Mouse (Mus musculus): Measurements from ENCODE around the gene Skap2.

GRCm38 (mm10) chr6:51874035-51874434 lies 138.3 kb downstream of the Skap2 start:
- TF ChIP-seq E2F4 (IDR thresholded peaks at IDR 0.05; ENCODE audit: insufficient read depth) (no peak), TCF12 (IDR thresholded peaks at IDR 0.05; ENCODE audit: insufficient read depth, poor library complexity, severe bottlenecking) (no peak), POLR2A (IDR thresholded peaks at IDR 0.05; ENCODE audit: insufficient read length, low read depth) (no peak), REST (IDR thresholded peaks at IDR 0.05; ENCODE audit: insufficient read depth, insufficient read length) (no peak), USF1 (IDR thresholded peaks at IDR 0.05; ENCODE audit: low read depth) (no peak), MAX (IDR thresholded peaks at IDR 0.05; ENCODE audit: low read depth) (no peak), CEBPB (IDR thresholded peaks at IDR 0.05; ENCODE audit: insufficient read depth, poor library complexity, severe bottlenecking) (no peak), POLR2AphosphoS2 (IDR thresholded peaks at IDR 0.05; ENCODE audit: insufficient read length, low read depth) (no peak), MYOD1 (IDR thresholded peaks at IDR 0.05; ENCODE audit: control insufficient read depth in 1 of 3, insufficient read length in 2 of 3, low read depth in 2 of 3) (no peak)

Measured in myocyte (in vitro differentiated cells).